In genomic region chr1:155158970-155159484, GRCm38 (mm10) we compare ENCODE assay signal across 8 mouse cellular contexts. TPM values are rescaled to one million over a fixed set of nuclear protein-coding genes. Genes with fewer than 3 reads are reported as not detected.
DNase-seq lines count a peak whose midpoint lies in the region; ATAC-seq and TF ChIP-seq lines count a peak whose summit lies in the region.

No protein-coding gene starts in this region.

- peaks cover 7 to 28% of the 10 kb centered on the region in 2 experiments; a peak in 3 of 4 replicates for H3K4me1 ChIP-seq in CH12.LX (ENCODE audit: control insufficient read depth in 1 of 2, insufficient read depth in 2 of 2)
- peaks cover 13% of the 10 kb centered on the region for H3K4me1 ChIP-seq in embryonic facial prominence, embryonic 14.5 days (ENCODE audit: control insufficient read depth, insufficient read depth, low read length)
- H3K4me1 ChIP-seq in heart, embryonic 16.5 days (ENCODE audit: control insufficient read depth, insufficient read depth, low read length), result peaks cover 10% of the 10 kb centered on the region
- no peaks in the 10 kb centered on the region for H3K4me1 ChIP-seq in lung, postnatal 0 days (ENCODE audit: insufficient read depth, low read depth, low read length)

- H3K27me3 ChIP-seq in CH12.LX (replicated peaks), result no peaks in the 10 kb centered on the region
- no peaks in the 10 kb centered on the region for H3K27me3 ChIP-seq in embryonic facial prominence, embryonic 14.5 days (replicated peaks; ENCODE audit: control insufficient read depth, insufficient read depth, low read length)
- H3K27me3 ChIP-seq in heart, embryonic 16.5 days (ENCODE audit: control insufficient read depth, insufficient read depth, low read length), result no peaks in the 10 kb centered on the region
- no peaks in the 10 kb centered on the region for H3K27me3 ChIP-seq in lung, postnatal 0 days (replicated peaks; ENCODE audit: insufficient read depth, low read length)

- peak; percentile 81 for TF ChIP-seq EP300 in CH12.LX (IDR thresholded peaks at IDR 0.05; ENCODE audit: low read length)
- no peak for TF ChIP-seq EP300 in lung, postnatal 0 days (IDR thresholded peaks at IDR 0.05)

- peaks cover 0 to 8% of the 10 kb centered on the region in 2 experiments for H3K36me3 ChIP-seq in CH12.LX (replicated peaks in 1 of 2; ENCODE audit: control insufficient read depth in 1 of 2, insufficient read depth in 1 of 2, low read length in 1 of 2)
- no peaks in the 10 kb centered on the region for H3K36me3 ChIP-seq in embryonic facial prominence, embryonic 14.5 days (ENCODE audit: control insufficient read depth, insufficient read depth, low read length)
- H3K36me3 ChIP-seq in heart, embryonic 16.5 days (ENCODE audit: control insufficient read depth, insufficient read depth), result no peaks in the 10 kb centered on the region
- H3K36me3 ChIP-seq in lung, postnatal 0 days (ENCODE audit: insufficient read depth, low read length), result no peaks in the 10 kb centered on the region

- peak; percentile 37 for ATAC-seq in activated CD4-positive, CD25-positive, alpha-beta regulatory T cell, adult 4 months
- peak; percentile 71 for ATAC-seq in embryonic facial prominence, embryonic 14.5 days (ENCODE audit: low read depth)
- peak; percentile 64 for ATAC-seq in heart, embryonic 16.5 days (replicated peaks; ENCODE audit: extremely low read depth, insufficient read depth, low FRiP score)
- peak; percentile 78 for ATAC-seq in lung, postnatal 0 days

- H3K9ac ChIP-seq in CH12.LX (ENCODE audit: insufficient read depth, low read depth), result peak overlapping the region; percentile 74
- H3K9ac ChIP-seq in embryonic facial prominence, embryonic 14.5 days (ENCODE audit: low read depth, low read length), result peak overlapping the region; percentile 83
- peak overlapping the region; percentile 95 for H3K9ac ChIP-seq in heart, embryonic 16.5 days (ENCODE audit: low read length)
- peak overlapping the region; percentile 79 for H3K9ac ChIP-seq in lung, postnatal 0 days (replicated peaks; ENCODE audit: low read depth)

- dilution Hi-C loops in CH12.LX (cut with MboI; ENCODE audit: extremely low pct_ligation_motif_present, extremely low pct_unique_long_range_greater_than_20kb, low sequenced_read_pairs), result no loop called here

- TF ChIP-seq CTCF in CH12.LX (conservative IDR thresholded peaks at IDR 0.05 in 1 of 2, IDR thresholded peaks at IDR 0.05 in 1 of 2; ENCODE audit: low read depth in 2 of 2, low read length in 2 of 2), result no peak
- peak; percentile 41 for TF ChIP-seq CTCF in lung, postnatal 0 days (IDR thresholded peaks at IDR 0.05)

- WGBS in embryonic facial prominence, embryonic 14.5 days, result 0% methylated on average over 16 of the region's 46 CpGs
- WGBS in heart, embryonic 16.5 days, result under 1% methylated on average over 46 of the region's 46 CpGs
- WGBS in lung, postnatal 0 days, result 2% methylated on average over 36 of the region's 46 CpGs

- peaks cover 10% of the 10 kb centered on the region for H3K79me2 ChIP-seq in CH12.LX (replicated peaks; ENCODE audit: control insufficient read depth, extremely low read depth, insufficient read depth, poor library complexity, severe bottlenecking)

- no peak for TF ChIP-seq POLR2A in CH12.LX (IDR thresholded peaks at IDR 0.05; ENCODE audit: low read depth, low read length)

- TF ChIP-seq RAD21 in CH12.LX (IDR thresholded peaks at IDR 0.05; ENCODE audit: low read depth, low read length), result no peak; the same call in 1 of the 2 replicates

- DNase-seq in CH12.LX (ENCODE audit: extremely low read depth), result peak; percentile 61
- DNase-seq in embryonic facial prominence, embryonic 14.5 days (ENCODE audit: low spot score), result peak; percentile 69
- peak; percentile 79 to 87 for DNase-seq in kidney, postnatal 4 days
- DNase-seq in lung, postnatal 0 days (ENCODE audit: low spot score), result peak; percentile 75
- peak; percentile 32 for DNase-seq in retina, postnatal 7 days (ENCODE audit: low read depth, low spot score)
- peak; percentile 47 to 71 for DNase-seq in urinary bladder, postnatal 4 days (ENCODE audit: low spot score in 2 of 2)

- peak overlapping the region; percentile 62 for H3K4me2 ChIP-seq in CH12.LX (ENCODE audit: insufficient read depth, low read depth, poor library complexity, severe bottlenecking)
- H3K4me2 ChIP-seq in embryonic facial prominence, embryonic 14.5 days (ENCODE audit: low read depth, low read length), result peak overlapping the region; percentile 78
- peak overlapping the region; percentile 88 for H3K4me2 ChIP-seq in heart, embryonic 16.5 days (ENCODE audit: low read depth, low read length)
- H3K4me2 ChIP-seq in lung, postnatal 0 days (replicated peaks; ENCODE audit: low read depth, low read length), result peak overlapping the region; percentile 85

- H3K9me3 ChIP-seq in CH12.LX (replicated peaks; ENCODE audit: low read length), result no peaks in the 10 kb centered on the region
- no peaks in the 10 kb centered on the region for H3K9me3 ChIP-seq in embryonic facial prominence, embryonic 14.5 days (ENCODE audit: control insufficient read depth, low read length)
- H3K9me3 ChIP-seq in heart, embryonic 16.5 days (replicated peaks; ENCODE audit: control insufficient read depth, low read length), result no peaks in the 10 kb centered on the region
- no peaks in the 10 kb centered on the region for H3K9me3 ChIP-seq in lung, postnatal 0 days (ENCODE audit: low read length)

- H3K27ac ChIP-seq in CH12.LX (ENCODE audit: insufficient read depth, low read depth), result peak overlapping the region; percentile 51
- peak overlapping the region; percentile 86 for H3K27ac ChIP-seq in embryonic facial prominence, embryonic 14.5 days (replicated peaks; ENCODE audit: low read depth, low read length)
- peak overlapping the region; percentile 90 for H3K27ac ChIP-seq in heart, embryonic 16.5 days (ENCODE audit: low read length)
- H3K27ac ChIP-seq in lung, postnatal 0 days (ENCODE audit: low read length), result peak overlapping the region; percentile 95

- in situ Hi-C loops in CH12.LX (cut with MboI; ENCODE audit: low pct_ligation_motif_present, low pct_unique_long_range_greater_than_20kb, low sequenced_read_pairs), result no loop called here

- peak overlapping the region; percentile 71 to 97 (median 96) for H3K4me3 ChIP-seq in CH12.LX (replicated peaks in 1 of 3; ENCODE audit: low read depth in 2 of 3, low read length in 2 of 3, poor library complexity in 1 of 3)
- H3K4me3 ChIP-seq in embryonic facial prominence, embryonic 14.5 days (ENCODE audit: low read depth, low read length), result peak overlapping the region; percentile 97
- peak overlapping the region; percentile 99 for H3K4me3 ChIP-seq in heart, embryonic 16.5 days (ENCODE audit: low read length)
- H3K4me3 ChIP-seq in lung, postnatal 0 days (ENCODE audit: low read depth, low read length), result peak overlapping the region; percentile 95

TF ChIP-seq in CH12.LX, 34 proteins besides CTCF, POLR2A, EP300 and RAD21 (continues in another document):
- TF ChIP-seq KAT2A (IDR thresholded peaks at IDR 0.05; ENCODE audit: insufficient replicate concordance, low read length) (no peak), E2F4 (IDR thresholded peaks at IDR 0.05; ENCODE audit: insufficient replicate concordance, low read depth, low read length) (no peak), USF2 (conservative IDR thresholded peaks at IDR 0.05; ENCODE audit: low read depth, low read length) (no peak), MAX (IDR thresholded peaks at IDR 0.05; ENCODE audit: low read length) (peak; percentile 69; the same call in 1 of the 2 replicates), NRF1 (IDR thresholded peaks at IDR 0.05; ENCODE audit: low read depth, low read length) (no peak), JUND (conservative IDR thresholded peaks at IDR 0.05; ENCODE audit: low read depth, low read length) (no peak), NELFE (IDR thresholded peaks at IDR 0.05; ENCODE audit: low read depth, low read length) (no peak), ZMIZ1 (IDR thresholded peaks at IDR 0.05; ENCODE audit: low read depth, low read length) (no peak), TCF12 (IDR thresholded peaks at IDR 0.05; ENCODE audit: low read depth, low read length) (0 out of 2 replicates have a peak, but pooled peaks have one; percentile 43), MXI1 (IDR thresholded peaks at IDR 0.05; ENCODE audit: low read depth, low read length) (peak; percentile 66; the same call in 1 of the 2 replicates), UBTF (IDR thresholded peaks at IDR 0.05; ENCODE audit: low read depth, low read length) (0 out of 2 replicates have a peak, but pooled peaks have one; percentile 66), MYC (IDR thresholded peaks at IDR 0.05; ENCODE audit: low read depth, low read length) (no peak), ZKSCAN1 (IDR thresholded peaks at IDR 0.05; ENCODE audit: borderline replicate concordance, low read depth, low read length) (no peak)

RNA-seq across cellular contexts. Expression of gene Stx6, which starts 0.5 kb away (rescaled TPM):
- 26.4 and 31.8 TPM in 2 replicates for total RNA-seq in CH12.LX (2012; rRNA removed)
- total RNA-seq in CH12.LX (2014; rRNA removed), result 26.0 and 30.8 TPM in 2 replicates
- 33.4 and 35.3 TPM in 2 replicates for polyA plus RNA-seq in CH12.LX (2012; ENCODE audit: insufficient read length, low read depth)
- polyA plus RNA-seq in activated CD4-positive, CD25-positive, alpha-beta regulatory T cell, adult 4 months (2017; shearing (Covaris generic)), result 10 to 100 TPM; 49.7 to 56.1 TPM
- 69.7 and 74.6 TPM in 2 replicates for polyA plus RNA-seq in embryonic facial prominence, embryonic 14.5 days (2014; fragmentation: Nextera tagmentation; extraction: Ambion mirVana)
- polyA plus RNA-seq in heart, embryonic 16.5 days (2015; fragmentation: Nextera tagmentation; extraction: Ambion mirVana), result 53.4 and 54.0 TPM in 2 replicates
- 74.3 and 77.4 TPM in 2 replicates for polyA plus RNA-seq in lung, postnatal 0 days (2015; fragmentation: Nextera tagmentation; extraction: Ambion mirVana)

RNA-seq across cellular contexts. Expression of gene Mr1, which starts 12.4 kb away (rescaled TPM):
- total RNA-seq in CH12.LX (2012; rRNA removed) (3.5 and 4.3 TPM in 2 replicates), CH12.LX (2014; rRNA removed) (7.1 and 7.9 TPM in 2 replicates)
- 6.1 and 7.6 TPM in 2 replicates for polyA plus RNA-seq in CH12.LX (2012; ENCODE audit: insufficient read length, low read depth)
- 10 to 100 TPM; 19.1 to 20.7 TPM for polyA plus RNA-seq in activated CD4-positive, CD25-positive, alpha-beta regulatory T cell, adult 4 months (2017; shearing (Covaris generic))
- 6.8 and 7.9 TPM in 2 replicates for polyA plus RNA-seq in embryonic facial prominence, embryonic 14.5 days (2014; fragmentation: Nextera tagmentation; extraction: Ambion mirVana)
- polyA plus RNA-seq in heart, embryonic 16.5 days (2015; fragmentation: Nextera tagmentation; extraction: Ambion mirVana), result 7.7 and 10.4 TPM in 2 replicates
- 10.5 and 13.2 TPM in 2 replicates for polyA plus RNA-seq in lung, postnatal 0 days (2015; fragmentation: Nextera tagmentation; extraction: Ambion mirVana)

RNA-seq across cellular contexts. Expression of gene Ier5, which starts 59.6 kb away (rescaled TPM):
- total RNA-seq in CH12.LX (2012; rRNA removed) (53.0 and 59.3 TPM in 2 replicates), CH12.LX (2014; rRNA removed) (47.7 and 54.2 TPM in 2 replicates)
- 58.8 and 59.7 TPM in 2 replicates for polyA plus RNA-seq in CH12.LX (2012; ENCODE audit: insufficient read length, low read depth)
- 1 to 10 TPM; 5.0 to 7.9 TPM for polyA plus RNA-seq in activated CD4-positive, CD25-positive, alpha-beta regulatory T cell, adult 4 months (2017; shearing (Covaris generic))
- 9.9 and 11.0 TPM in 2 replicates for polyA plus RNA-seq in embryonic facial prominence, embryonic 14.5 days (2014; fragmentation: Nextera tagmentation; extraction: Ambion mirVana)
- polyA plus RNA-seq in heart, embryonic 16.5 days (2015; fragmentation: Nextera tagmentation; extraction: Ambion mirVana), result 3.6 and 3.9 TPM in 2 replicates
- polyA plus RNA-seq in lung, postnatal 0 days (2015; fragmentation: Nextera tagmentation; extraction: Ambion mirVana), result 10.9 and 15.3 TPM in 2 replicates

Comparison
In these comparisons a context has a peak if more than half of its experiments do, and no peak if none do; other contexts are left out.
1. Peak in every context shown above with its lines: DNase-seq, ATAC-seq, H3K4me3 ChIP-seq and H3K27ac ChIP-seq.
2. DNase-seq: peak in every context shown above with its lines; median percentile 83 in kidney, postnatal 4 days; 75 in lung, postnatal 0 days; 69 in embryonic facial prominence, embryonic 14.5 days; 61 in CH12.LX; 59 in urinary bladder, postnatal 4 days; 32 in retina, postnatal 7 days.